Mouse (Mus musculus) gastrocnemius, postnatal 36 days (tissue): ENCODE data around the gene Zbp1. TPM values are rescaled to one million over a fixed set of nuclear protein-coding genes. Genes with fewer than 3 reads are reported as not detected.

Source experiments
- DNase-seq, 2 experiments: peaks; one replicate each; pipeline ENCODE4 v3.0.0; 2022
- intact Hi-C: fragments of 180-260 bp; cut with DNase I; formaldehyde crosslinking; loops from one replicate; pipeline ENCODE4 v1.15.1; 2025
- total RNA-seq, 2 experiments: library from RNA; stranded (reverse); gene quantifications; 2 replicates each; pipeline ENCODE4 v1.2.3; 2021

Gene Zbp1
- total RNA-seq, 2 experiments from 2014 or later = 0.30 TPM; not detected in 1

DNA sequence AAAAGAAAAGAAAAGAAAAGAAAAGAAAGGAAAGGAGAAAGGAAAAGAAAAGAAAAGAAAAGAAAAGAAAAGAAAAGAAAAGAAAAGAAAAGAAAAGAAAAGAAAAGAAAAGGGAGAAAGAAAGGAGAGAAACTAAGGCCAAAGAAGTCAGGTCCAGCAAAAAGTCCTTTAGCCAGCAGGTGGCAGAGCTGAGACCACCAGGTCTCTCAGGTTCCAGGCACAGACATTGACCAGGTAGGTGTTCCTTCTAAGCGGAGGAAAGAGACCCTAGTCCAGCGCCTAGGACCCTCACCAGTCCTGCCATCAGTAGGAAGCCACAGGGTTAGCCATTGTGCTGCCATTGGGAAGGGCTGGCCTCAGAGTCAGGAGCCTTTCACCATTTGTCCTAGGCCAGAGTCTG lies 54.4 kb downstream of the Zbp1 start:
- no peak for DNase-seq
- intact Hi-C loops = no loop called here

DNA sequence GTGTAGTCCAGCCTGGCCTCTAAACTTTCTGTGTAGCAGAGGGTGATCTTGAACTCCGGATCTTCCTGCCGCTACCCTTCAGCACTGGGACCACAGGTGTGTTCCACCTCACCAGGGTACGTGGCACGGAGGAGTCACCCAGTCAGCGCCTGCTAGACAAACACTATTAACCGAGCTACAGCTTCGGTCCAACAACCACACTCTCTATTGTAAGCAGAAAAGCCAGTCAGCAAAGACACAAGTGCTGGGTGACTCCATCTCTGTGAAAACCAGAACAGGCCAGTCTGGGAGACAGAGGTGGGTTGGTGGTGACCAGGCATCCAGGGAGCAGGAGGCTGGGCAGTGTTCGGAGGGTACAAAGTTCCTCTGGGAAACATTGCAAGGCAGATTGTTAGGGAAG lies 55.3 kb downstream of the Zbp1 start:
- intact Hi-C loops = no loop called here
- DNase-seq = no peak

GRCm38 (mm10) chr2:173159354-173160311 lies 59.1 kb downstream of the Zbp1 start:
- peak; percentile 39 to 54 for DNase-seq
- intact Hi-C loops = no loop called here

DNA sequence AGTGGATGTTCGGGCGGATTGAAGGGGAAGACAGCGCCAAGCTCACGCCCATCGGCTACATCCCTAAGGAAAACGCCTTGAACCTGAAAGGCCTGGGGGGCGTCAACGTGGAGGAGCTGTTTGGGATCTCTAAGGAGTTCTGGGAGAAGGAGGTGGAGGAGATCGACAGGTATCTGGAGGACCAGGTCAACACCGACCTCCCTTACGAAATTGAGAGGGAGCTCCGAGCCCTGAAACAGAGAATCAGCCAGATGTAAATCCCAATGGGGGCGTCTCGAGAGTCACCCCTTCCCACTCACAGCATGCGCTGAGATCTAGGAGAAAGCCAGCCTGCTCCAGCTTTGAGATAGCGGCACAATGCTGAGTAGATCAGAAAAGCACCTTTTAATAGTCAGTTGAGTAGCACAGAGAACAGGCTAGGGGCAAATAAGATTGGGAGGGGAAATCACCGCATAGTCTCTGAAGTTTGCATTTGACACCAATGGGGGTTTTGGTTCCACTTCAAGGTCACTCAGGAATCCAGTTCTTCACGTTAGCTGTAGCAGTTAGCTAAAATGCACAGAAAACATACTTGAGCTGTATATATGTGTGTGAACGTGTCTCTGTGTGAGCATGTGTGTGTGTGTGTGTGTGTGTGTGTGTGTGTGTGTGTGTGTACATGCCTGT lies 60.2 kb downstream of the Zbp1 start:
- intact Hi-C loops = no loop called here
- no peak for DNase-seq

DNA sequence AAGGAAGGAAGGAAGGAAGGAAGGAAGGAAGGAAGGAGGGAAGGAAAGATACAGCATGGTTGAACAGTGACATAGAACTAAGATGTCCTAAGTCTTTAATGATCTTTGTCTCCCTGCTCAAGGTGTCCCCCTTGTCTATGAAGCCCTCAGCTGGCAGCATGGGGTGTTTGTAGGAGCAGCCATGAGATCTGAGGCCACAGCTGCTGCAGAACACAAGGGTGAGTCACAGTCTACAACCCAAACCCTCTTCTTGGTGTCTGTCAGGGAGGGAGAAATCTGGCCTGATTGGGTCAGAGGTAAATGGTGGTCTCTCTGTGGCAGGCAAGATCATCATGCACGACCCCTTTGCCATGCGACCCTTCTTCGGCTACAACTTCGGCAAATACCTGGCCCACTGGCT lies 60.9 kb downstream of the Zbp1 start:
- intact Hi-C loops = no loop called here
- no peak for DNase-seq

DNA sequence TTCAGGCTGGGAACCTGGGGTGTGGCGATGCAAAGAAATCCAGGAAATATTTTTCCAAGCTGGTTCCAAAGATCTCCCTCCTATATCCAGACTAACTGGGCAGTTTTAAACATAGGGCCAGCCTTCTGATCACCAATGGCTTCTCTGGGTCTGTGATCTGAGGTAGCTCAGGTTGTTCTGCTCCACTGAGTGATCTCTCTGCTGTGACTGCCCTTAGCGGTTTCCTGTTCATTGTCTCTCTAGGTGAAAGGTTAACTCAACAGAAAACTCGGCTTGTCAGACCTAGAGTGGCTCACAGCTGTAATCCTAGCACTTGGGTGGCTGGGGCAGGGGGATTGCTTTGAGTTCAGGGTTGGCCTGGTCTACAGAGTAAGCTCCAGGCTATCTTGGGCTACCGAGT lies 61.3 kb downstream of the Zbp1 start:
- intact Hi-C loops = no loop called here

GRCm38 (mm10) chr2:173156923-173157322 lies 61.8 kb downstream of the Zbp1 start:
- DNase-seq = no peak
- intact Hi-C loops = no loop called here

More for the DNA sequence above, 61.3 kb downstream of the Zbp1 start:
- no peak for DNase-seq

Other genes starting within 250 kb of the Zbp1 start
- under 1 TPM in 1 of 2 experiments, not detected in 1; 0.51 TPM for gene Spo11, start 241.2 kb downstream of the Zbp1 start, total RNA-seq
- gene Rae1, start 218.8 kb downstream of the Zbp1 start, total RNA-seq = 10 to 100 TPM; 11.4 to 12.8 TPM
- 100 to 1,000 TPM; 180 to 220 TPM for gene Rbm38, start 198.4 kb downstream of the Zbp1 start, total RNA-seq
- under 1 TPM in 1 of 2 experiments, not detected in 1; 0.15 TPM for gene Ctcfl, start 99.4 kb downstream of the Zbp1 start, total RNA-seq
- gene Pck1, start 65.9 kb downstream of the Zbp1 start, total RNA-seq = 1 to 10 TPM; 2.8 to 8.8 TPM
- gene Pmepa1, start 57.6 kb upstream of the Zbp1 start, total RNA-seq = 10 to 100 TPM; 14.7 to 21.8 TPM